Mouse (Mus musculus) CH12.LX (cell line): ENCODE measurements around the gene Plcb2.

ENCODE experiments used
- BHLHE40 ChIP-seq: IDR thresholded peaks from 2 replicates; pipeline ENCODE4 v1.6.1; 2011; ENCODE audit warnings: mild to moderate bottlenecking, low read depth, low read length, improper control_type of control experiment
- CTCF ChIP-seq, 2 experiments: IDR thresholded peaks in 1 of 2; conservative IDR thresholded peaks in 1 of 2; 2 replicates each; pipeline ENCODE4 v1.5.1; 2011 to 2012; ENCODE audit warnings: low read depth in 2 of 2, low read length in 2 of 2, improper control_type of control experiment in 1 of 2, inconsistent platforms in 1 of 2, mild to moderate bottlenecking in 1 of 2, moderate library complexity in 1 of 2
- MAFK ChIP-seq: IDR thresholded peaks from 2 replicates; pipeline ENCODE4 v1.6.1; 2011; ENCODE audit warnings: low read length, improper control_type of control experiment; ENCODE audit not compliant: insufficient replicate concordance
- MXI1 ChIP-seq: IDR thresholded peaks from 2 replicates; pipeline ENCODE4 v1.6.1; 2011; ENCODE audit warnings: mild to moderate bottlenecking, low read depth, low read length, improper control_type of control experiment
- POLR2A ChIP-seq: IDR thresholded peaks from 2 replicates; pipeline ENCODE4 v1.6.1; 2011; ENCODE audit warnings: low read depth, mild to moderate bottlenecking, improper control_type of control experiment, low read length
- POLR2AphosphoS2 ChIP-seq: IDR thresholded peaks from 2 replicates; pipeline ENCODE4 v1.6.1; 2011; ENCODE audit warnings: low read depth, low read length, improper control_type of control experiment
- USF1 ChIP-seq: IDR thresholded peaks from 2 replicates; pipeline ENCODE4 v1.6.1; 2014; ENCODE audit warnings: low read depth, mild to moderate bottlenecking, inconsistent platforms, low read length, improper control_type of control experiment
- ZC3H11A ChIP-seq: IDR thresholded peaks from 2 replicates; pipeline ENCODE4 v1.6.1; 2012; ENCODE audit warnings: low read depth, mild to moderate bottlenecking, inconsistent platforms, low read length, improper control_type of control experiment

- TF ChIP-seq ZC3H11A (no peak), CTCF (conservative IDR thresholded peaks at IDR 0.05 in 1 of 2, IDR thresholded peaks at IDR 0.05 in 1 of 2; ENCODE audit: low read depth in 2 of 2, low read length in 2 of 2) (no peak), POLR2AphosphoS2 (no peak), MAFK (no peak), BHLHE40 (no peak), POLR2A (no peak), MXI1 (no peak), USF1 (no peak)
These were observed 25.1 kb downstream of the Plcb2 start for GRCm38 (mm10) chr2:118702883-118703761.
